Mouse (Mus musculus) embryonic fibroblast, embryonic 13.5 days (primary cell): ENCODE measurements around the gene Krt77. TPM values are rescaled to one million over a fixed set of nuclear protein-coding genes. Genes with fewer than 3 reads are reported as not detected.

Source experiments
- H3K27ac ChIP-seq: 2 replicates; pipeline ENCODE4 v1.5.1; 2012; ENCODE audit warnings: low read length, control low read depth, inconsistent platforms; ENCODE audit not compliant: insufficient read depth
- H3K4me1 ChIP-seq: 2 replicates; pipeline ENCODE4 v1.6.1; 2011; ENCODE audit warnings: low read length; ENCODE audit not compliant: control insufficient read depth, insufficient read depth
- H3K4me3 ChIP-seq: 2 replicates; pipeline ENCODE4 v1.5.1; 2011; ENCODE audit warnings: mild to moderate bottlenecking, control low read depth, low read length; ENCODE audit not compliant: insufficient read depth
- CTCF ChIP-seq: IDR thresholded peaks from 2 replicates; pipeline ENCODE4 v1.5.1; 2011; ENCODE audit warnings: mild to moderate bottlenecking, control low read depth, low read length, moderate library complexity, borderline replicate concordance; ENCODE audit not compliant: insufficient read depth
- POLR2A ChIP-seq: IDR thresholded peaks from 2 replicates; pipeline ENCODE4 v1.6.1; 2011; ENCODE audit warnings: low read depth, mild to moderate bottlenecking, control low read depth, low read length, moderate library complexity
- polyA plus RNA-seq: library from polyadenylated mRNA; stranded (reverse); fragments of >200 nt; gene quantifications from 2 replicates; pipeline ENCODE4 v1.2.4, GENCODE M21; 2011; ENCODE audit warnings: low read depth; ENCODE audit not compliant: missing spikeins, insufficient read length

The Krt77 gene
- polyA plus RNA-seq, 1 experiment = not detected

- TF ChIP-seq POLR2A (no peak), CTCF (no peak)
- Histone ChIP-seq H3K4me3 (no peak overlapping the region), H3K4me1 (peaks cover 3% of the 10 kb centered on the region; the same call in 1 of the 2 replicates), H3K27ac (no peak overlapping the region)
Measured at GRCm38 (mm10) chr15:101843192-101843591, 26.3 kb downstream of the Krt77 start.

GRCm38 (mm10) chr15:101834784-101835328 is 34.6 kb downstream of the Krt77 start:
- TF ChIP-seq POLR2A (no peak), CTCF (no peak)
- H3K4me1 ChIP-seq = no peaks in the 10 kb centered on the region
- no peak overlapping the region for H3K27ac ChIP-seq
- no peak overlapping the region for H3K4me3 ChIP-seq

GRCm38 (mm10) chr15:101833131-101833530 is 36.4 kb downstream of the Krt77 start:
- no peaks in the 10 kb centered on the region for H3K4me1 ChIP-seq
- H3K27ac ChIP-seq = no peak overlapping the region
- no peak overlapping the region for H3K4me3 ChIP-seq
- no peak for TF ChIP-seq CTCF
- TF ChIP-seq POLR2A = no peak

- TF ChIP-seq CTCF = no peak
- TF ChIP-seq POLR2A = no peak
- H3K27ac ChIP-seq = no peak overlapping the region
- no peak overlapping the region for H3K4me3 ChIP-seq
- no peaks in the 10 kb centered on the region for H3K4me1 ChIP-seq
Measured at GRCm38 (mm10) chr15:101829441-101829840, 40.1 kb downstream of the Krt77 start.

- no peak overlapping the region for H3K4me3 ChIP-seq
- H3K4me1 ChIP-seq = no peaks in the 10 kb centered on the region
- TF ChIP-seq CTCF (no peak), POLR2A (no peak)
- no peak overlapping the region for H3K27ac ChIP-seq
Measured at GRCm38 (mm10) chr15:101821786-101822185, 47.7 kb downstream of the Krt77 start.

GRCm38 (mm10) chr15:101817875-101818274 is 51.6 kb downstream of the Krt77 start, which contains the start of gene Krt2:
Gene Krt2 (minus strand): TSS chr15:101818169.
- Histone ChIP-seq H3K4me3 (no peak within 1 kb of the TSS), H3K4me1 (no peaks in the 10 kb centered on the region), H3K27ac (no peak within 1 kb of the TSS)
- TF ChIP-seq POLR2A = no peak
- TF ChIP-seq CTCF = no peak

Other genes starting within 250 kb of the Krt77 start
- gene Gm5414, start 241.5 kb downstream of the Krt77 start, polyA plus RNA-seq = not detected in 2 replicates
- not detected in 2 replicates for gene Gm5478, start 222.3 kb downstream of the Krt77 start, polyA plus RNA-seq
- gene Krt6b, start 189.4 kb downstream of the Krt77 start, polyA plus RNA-seq = not detected in 2 replicates
- gene Krt6a, start 175.4 kb downstream of the Krt77 start, polyA plus RNA-seq = not detected in 2 replicates
- not detected in 2 replicates for gene Krt5, start 156.8 kb downstream of the Krt77 start, polyA plus RNA-seq
- not detected in 2 replicates for gene Krt71, start 126.6 kb downstream of the Krt77 start, polyA plus RNA-seq
- not detected in 2 replicates for gene Krt72, start 83.2 kb downstream of the Krt77 start, polyA plus RNA-seq
- gene Krt73, start 67.4 kb downstream of the Krt77 start, polyA plus RNA-seq = not detected in 2 replicates
- gene Krt2, start 51.5 kb downstream of the Krt77 start, polyA plus RNA-seq = not detected in 2 replicates
- not detected in 2 replicates for gene Krt1, start 18.9 kb downstream of the Krt77 start, polyA plus RNA-seq
- gene Krt76, start 23.2 kb upstream of the Krt77 start, polyA plus RNA-seq = not detected in 2 replicates
- gene Krt4, start 55.0 kb upstream of the Krt77 start, polyA plus RNA-seq = not detected in 2 replicates
- not detected in 2 replicates for gene Krt79, start 70.6 kb upstream of the Krt77 start, polyA plus RNA-seq
- gene Krt78, start 84.6 kb upstream of the Krt77 start, polyA plus RNA-seq = not detected in 2 replicates
- gene Krt8, start 134.8 kb upstream of the Krt77 start, polyA plus RNA-seq = 0.25 TPM in 1 of 2 replicates, not detected in the other
- gene Krt18, start 158.5 kb upstream of the Krt77 start, polyA plus RNA-seq = 1.6 and 8.2 TPM in 2 replicates
- gene Eif4b, start 204.1 kb upstream of the Krt77 start, polyA plus RNA-seq = 309 and 317 TPM in 2 replicates
- gene Tns2, start 230.7 kb upstream of the Krt77 start, polyA plus RNA-seq = 61.8 and 71.1 TPM in 2 replicates